Mouse (Mus musculus) megakaryocyte-erythroid progenitor cell, adult 5-6 weeks (primary cell): Measurements from ENCODE around the gene Vmn2r37. TPM values are rescaled to one million over a fixed set of nuclear protein-coding genes. Genes with fewer than 3 reads are reported as not detected.
"Not testable (repeated sequence)": the region's sequence is repeated elsewhere in the genome, so short reads cannot be mapped to it uniquely, and the experiment has no call there.

ENCODE experiments used
- ATAC-seq: replicated peaks from 2 replicates; pipeline ENCODE4 v1.8.0; 2016; ENCODE audit warnings: mild to moderate bottlenecking, inconsistent platforms; ENCODE audit not compliant: severe bottlenecking, poor library complexity, low FRiP score, low TSS enrichment
- total RNA-seq, 2 experiments: library from RNA; stranded (forward) in 1 of 2; stranded (reverse) in 1 of 2; fragments of 200-1000, 215-1000 nt in 1 of 2; fragments of >200 nt in 1 of 2; fragmentation: Nextera tagmentation in 1 of 2; gene quantifications; 2 replicates each; pipeline ENCODE4 v1.2.3; 2014 to 2017

Gene Vmn2r37
- not detected in 2 replicates for total RNA-seq (2014; fragmentation: Nextera tagmentation)
- total RNA-seq (2017), result not detected in 2 replicates

GRCm38 (mm10) chr7:9223553-9223952 is at the start of gene Vmn2r37:
TSS of gene Vmn2r37 (minus strand) at chr7:9223653.
- not testable (repeated sequence) for ATAC-seq

Other genes with a start within 250 kb of the Vmn2r37 start
- not detected in 2 replicates for gene Vmn2r39, start 192.9 kb downstream of the Vmn2r37 start, total RNA-seq (2014; fragmentation: Nextera tagmentation)
- not detected in 2 replicates for gene Vmn2r39, start 192.9 kb downstream of the Vmn2r37 start, total RNA-seq (2017)
- gene Vmn2r38, start 125.8 kb downstream of the Vmn2r37 start, total RNA-seq (2014; fragmentation: Nextera tagmentation), result not detected in 2 replicates
- gene Vmn2r38, start 125.8 kb downstream of the Vmn2r37 start, total RNA-seq (2017), result not detected in 2 replicates